Mouse (Mus musculus) CH12.LX (cell line): Measurements from ENCODE around the gene Vmn1r20.
"Not testable (repeated sequence)": the region's sequence is repeated elsewhere in the genome, so short reads cannot be mapped to it uniquely, and the experiment has no call there.

Experiments used
- CTCF ChIP-seq, 2 experiments: IDR thresholded peaks in 1 of 2; conservative IDR thresholded peaks in 1 of 2; 2 replicates each; pipeline ENCODE4 v1.5.1; 2011 to 2012; ENCODE audit warnings: low read depth in 2 of 2, low read length in 2 of 2, improper control_type of control experiment in 1 of 2, inconsistent platforms in 1 of 2, mild to moderate bottlenecking in 1 of 2, moderate library complexity in 1 of 2
- EP300 ChIP-seq: IDR thresholded peaks from 2 replicates; pipeline ENCODE4 v1.6.1; 2011; ENCODE audit warnings: low read length, improper control_type of control experiment
- GABPA ChIP-seq: IDR thresholded peaks from 2 replicates; pipeline ENCODE4 v1.6.1; 2012; ENCODE audit warnings: low read depth, low read length, improper control_type of control experiment, inconsistent platforms; ENCODE audit not compliant: insufficient replicate concordance
- KAT2A ChIP-seq: IDR thresholded peaks from 2 replicates; pipeline ENCODE4 v1.6.1; 2012; ENCODE audit warnings: low read length, improper control_type of control experiment, inconsistent platforms; ENCODE audit not compliant: insufficient replicate concordance
- MXI1 ChIP-seq: IDR thresholded peaks from 2 replicates; pipeline ENCODE4 v1.6.1; 2011; ENCODE audit warnings: mild to moderate bottlenecking, low read depth, low read length, improper control_type of control experiment
- POLR2A ChIP-seq: IDR thresholded peaks from 2 replicates; pipeline ENCODE4 v1.6.1; 2011; ENCODE audit warnings: low read depth, mild to moderate bottlenecking, improper control_type of control experiment, low read length
- SIN3A ChIP-seq: IDR thresholded peaks from 2 replicates; pipeline ENCODE4 v1.6.1; 2012; ENCODE audit warnings: low read length, improper control_type of control experiment, inconsistent platforms
- UBTF ChIP-seq: IDR thresholded peaks from 2 replicates; pipeline ENCODE4 v1.6.1; 2012; ENCODE audit warnings: low read depth, mild to moderate bottlenecking, inconsistent platforms, low read length, improper control_type of control experiment, moderate library complexity
- ZC3H11A ChIP-seq: IDR thresholded peaks from 2 replicates; pipeline ENCODE4 v1.6.1; 2012; ENCODE audit warnings: low read depth, mild to moderate bottlenecking, inconsistent platforms, low read length, improper control_type of control experiment
- ZKSCAN1 ChIP-seq: IDR thresholded peaks from 2 replicates; pipeline ENCODE4 v1.6.1; 2012; ENCODE audit warnings: low read depth, inconsistent platforms, low read length, improper control_type of control experiment, borderline replicate concordance

DNA sequence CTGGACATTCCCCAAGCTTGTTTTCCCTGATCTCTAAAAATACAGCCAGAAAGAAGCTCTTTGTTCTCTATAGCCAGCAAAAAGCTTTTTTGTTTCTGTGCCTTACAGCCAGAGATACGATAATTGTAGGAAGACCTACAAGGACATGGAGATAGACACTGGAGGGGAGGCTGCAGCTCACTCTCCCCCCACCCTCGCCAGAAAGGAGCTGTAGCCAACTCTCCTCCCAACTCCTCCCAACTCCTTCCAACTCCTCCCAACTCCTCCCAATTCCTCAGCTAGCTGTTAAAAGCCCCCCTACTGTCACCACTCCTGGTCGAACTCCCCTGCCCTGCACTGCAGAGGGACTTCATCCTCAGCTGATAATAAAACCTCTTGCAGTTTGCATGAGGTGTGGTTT is 39.4 kb downstream of the Vmn1r20 start:
- TF ChIP-seq SIN3A; POLR2A; CTCF (conservative IDR thresholded peaks at IDR 0.05 in 1 of 2, IDR thresholded peaks at IDR 0.05 in 1 of 2; ENCODE audit: low read depth in 2 of 2, low read length in 2 of 2); EP300; KAT2A; ZC3H11A; MXI1; UBTF; GABPA; ZKSCAN1: not testable (repeated sequence)
